In genomic region chr7:49922928-49923327, GRCm38 (mm10) we compare ENCODE assay signal across 8 mouse cellular contexts. TPM values are rescaled to one million over a fixed set of nuclear protein-coding genes. Genes with fewer than 3 reads are reported as not detected.
DNase-seq lines count a peak whose midpoint lies in the region; ATAC-seq and TF ChIP-seq lines count a peak whose summit lies in the region.

No protein-coding gene starts in this region.

- H3K27ac ChIP-seq in forebrain, embryonic 15.5 days (replicated peaks), result no peak overlapping the region
- H3K27ac ChIP-seq in intestine, postnatal 0 days (ENCODE audit: low read depth, low read length), result no peak overlapping the region
- 0 out of 2 replicates have a peak overlapping the region, but pooled peaks have one; percentile 35 for H3K27ac ChIP-seq in midbrain, embryonic 12.5 days (replicated peaks)

- peak; percentile 83 for ATAC-seq in forebrain, embryonic 15.5 days (replicated peaks)
- ATAC-seq in intestine, postnatal 0 days, result no peak
- peak; percentile 74 for ATAC-seq in midbrain, embryonic 12.5 days (ENCODE audit: low FRiP score, low read depth)

- no peak overlapping the region for H3K4me3 ChIP-seq in forebrain, embryonic 15.5 days
- no peak overlapping the region for H3K4me3 ChIP-seq in intestine, postnatal 0 days (ENCODE audit: low read depth, low read length)
- H3K4me3 ChIP-seq in midbrain, embryonic 12.5 days, result no peak overlapping the region

- H3K4me2 ChIP-seq in forebrain, embryonic 15.5 days (replicated peaks), result peak overlapping the region; percentile 23
- H3K4me2 ChIP-seq in intestine, postnatal 0 days (replicated peaks; ENCODE audit: low read depth), result peak overlapping the region; percentile 30; the same call in 1 of the 2 replicates
- H3K4me2 ChIP-seq in midbrain, embryonic 12.5 days (replicated peaks), result no peak overlapping the region

- 13% methylated on average over 4 of the region's 4 CpGs for WGBS in forebrain, embryonic 15.5 days
- WGBS in intestine, postnatal 0 days, result 50% methylated on average over 4 of the region's 4 CpGs
- 34% methylated on average over 4 of the region's 4 CpGs for WGBS in midbrain, embryonic 12.5 days

- H3K9me3 ChIP-seq in forebrain, embryonic 15.5 days, result no peaks in the 10 kb centered on the region
- H3K9me3 ChIP-seq in intestine, postnatal 0 days (ENCODE audit: control insufficient read depth), result no peaks in the 10 kb centered on the region
- H3K9me3 ChIP-seq in midbrain, embryonic 12.5 days, result 0 out of 2 replicates have a peak, but pooled peaks cover 6% of the 10 kb centered on the region

- peaks cover 7% of the 10 kb centered on the region for H3K4me1 ChIP-seq in forebrain, embryonic 15.5 days
- 0 out of 2 replicates have a peak, but pooled peaks cover 3% of the 10 kb centered on the region for H3K4me1 ChIP-seq in intestine, postnatal 0 days (replicated peaks; ENCODE audit: control insufficient read depth, insufficient read depth, low read length)
- peaks cover 6% of the 10 kb centered on the region for H3K4me1 ChIP-seq in midbrain, embryonic 12.5 days

- H3K27me3 ChIP-seq in forebrain, embryonic 15.5 days, result peaks cover 73% of the 10 kb centered on the region
- 0 out of 2 replicates have a peak, but pooled peaks cover under 1% of the 10 kb centered on the region for H3K27me3 ChIP-seq in intestine, postnatal 0 days (replicated peaks; ENCODE audit: control insufficient read depth, insufficient read depth, low read length)
- H3K27me3 ChIP-seq in midbrain, embryonic 12.5 days, result peaks cover 51% of the 10 kb centered on the region

- no peaks in the 10 kb centered on the region for H3K36me3 ChIP-seq in forebrain, embryonic 15.5 days
- H3K36me3 ChIP-seq in intestine, postnatal 0 days (ENCODE audit: control insufficient read depth, insufficient read depth), result no peaks in the 10 kb centered on the region
- H3K36me3 ChIP-seq in midbrain, embryonic 12.5 days, result no peaks in the 10 kb centered on the region

- DNase-seq in gastrocnemius, adult 18-20 months (ENCODE audit: low spot score), result peak; percentile 22
- DNase-seq in gastrocnemius, adult 8-10 months (ENCODE audit: low spot score in 2 of 2), result no peak
- DNase-seq in NIH3T3 (ENCODE audit: low read depth), result peak; percentile 38
- no peak for DNase-seq in ovary, adult 18-20 months (ENCODE audit: low spot score)
- no peak for DNase-seq in testis, postnatal 10 days (ENCODE audit: low spot score)

- H3K9ac ChIP-seq in forebrain, embryonic 15.5 days (replicated peaks), result no peak overlapping the region
- no peak overlapping the region for H3K9ac ChIP-seq in intestine, postnatal 0 days (ENCODE audit: low read depth, low read length)
- 0 out of 2 replicates have a peak overlapping the region, but pooled peaks have one; percentile 13 for H3K9ac ChIP-seq in midbrain, embryonic 12.5 days (replicated peaks)

- no peak for TF ChIP-seq CTCF in intestine, postnatal 0 days (IDR thresholded peaks at IDR 0.05; ENCODE audit: low read depth)

RNA-seq across cellular contexts. Expression of gene Slc6a5, which starts 13.0 kb away (rescaled TPM):
- total RNA-seq in gastrocnemius, adult 18-20 months (2021), result not detected
- not detected for total RNA-seq in gastrocnemius, adult 8-10 months (2022)
- not detected in 2 replicates for polyA plus RNA-seq in forebrain, embryonic 15.5 days (2015; fragmentation: Nextera tagmentation; extraction: Ambion mirVana)
- polyA plus RNA-seq in intestine, postnatal 0 days (2015; fragmentation: Nextera tagmentation; extraction: Ambion mirVana), result not detected in 2 replicates
- 0.08 TPM in 2 replicates for polyA plus RNA-seq in midbrain, embryonic 12.5 days (2016; fragmentation: Nextera tagmentation; extraction: Ambion mirVana)

RNA-seq across cellular contexts. Expression of gene Nell1, which starts 51.7 kb away (rescaled TPM):
- under 1 TPM in 1 of 2 experiments, not detected in 1; 0.17 TPM for total RNA-seq in gastrocnemius, adult 18-20 months (2021)
- total RNA-seq in gastrocnemius, adult 8-10 months (2022), result under 1 TPM; 0.13 to 0.18 (median 0.17) TPM
- polyA plus RNA-seq in forebrain, embryonic 15.5 days (2015; fragmentation: Nextera tagmentation; extraction: Ambion mirVana), result 8.6 and 10.3 TPM in 2 replicates
- 1.8 and 1.9 TPM in 2 replicates for polyA plus RNA-seq in intestine, postnatal 0 days (2015; fragmentation: Nextera tagmentation; extraction: Ambion mirVana)
- 2.9 and 3.4 TPM in 2 replicates for polyA plus RNA-seq in midbrain, embryonic 12.5 days (2016; fragmentation: Nextera tagmentation; extraction: Ambion mirVana)

Comparison
In these comparisons a context has a peak if more than half of its experiments do, and no peak if none do; other contexts are left out.
1. DNase-seq: peak in gastrocnemius, adult 18-20 months (single experiment) and NIH3T3 (single experiment); none in gastrocnemius, adult 8-10 months (0 of 2), ovary, adult 18-20 months (single experiment) and testis, postnatal 10 days (single experiment).